Mouse (Mus musculus) monocyte, adult 5-6 weeks (primary cell): Measurements from ENCODE around the gene Wfikkn2. TPM values are rescaled to one million over a fixed set of nuclear protein-coding genes. Genes with fewer than 3 reads are reported as not detected.
"Not testable (repeated sequence)": the region's sequence is repeated elsewhere in the genome, so short reads cannot be mapped to it uniquely, and the experiment has no call there.

Experiments
- ATAC-seq: fragments of 153-309, 156-312 bp; replicated peaks from 2 replicates; pipeline ENCODE4 v1.8.0; 2017; ENCODE audit warnings: mild to moderate bottlenecking; ENCODE audit not compliant: low TSS enrichment, insufficient number of reproducible peaks, severe bottlenecking, poor library complexity, low FRiP score
- total RNA-seq: library from RNA; stranded (forward); fragments of 200-1000, 200-491, 200-594 nt; gene quantifications from 3 replicates; pipeline ENCODE4 v1.2.3, GENCODE M21; 2017

The Wfikkn2 gene
- total RNA-seq, 1 experiment from 2014 or later, result not detected

DNA sequence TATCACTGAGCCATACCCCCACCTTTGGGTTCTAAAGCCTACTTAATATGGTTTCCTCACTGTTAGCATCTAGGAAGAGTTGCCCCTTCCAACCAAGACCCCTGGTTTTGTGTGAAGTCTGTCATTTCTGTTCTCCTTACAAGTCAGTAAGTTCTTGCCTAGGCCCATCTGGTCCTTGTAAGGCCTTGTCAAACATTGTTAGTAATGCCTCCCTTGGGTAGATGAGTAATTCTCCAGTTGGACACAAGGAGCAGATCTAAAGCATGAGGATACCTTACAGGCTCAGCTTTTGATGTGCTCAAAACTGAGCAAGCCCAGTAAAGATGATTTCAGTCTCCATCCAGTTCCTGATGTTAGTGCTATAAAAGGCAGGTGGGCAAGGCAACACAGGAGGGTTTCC is 23.0 kb upstream of the Wfikkn2 start:
- no peak for ATAC-seq

DNA sequence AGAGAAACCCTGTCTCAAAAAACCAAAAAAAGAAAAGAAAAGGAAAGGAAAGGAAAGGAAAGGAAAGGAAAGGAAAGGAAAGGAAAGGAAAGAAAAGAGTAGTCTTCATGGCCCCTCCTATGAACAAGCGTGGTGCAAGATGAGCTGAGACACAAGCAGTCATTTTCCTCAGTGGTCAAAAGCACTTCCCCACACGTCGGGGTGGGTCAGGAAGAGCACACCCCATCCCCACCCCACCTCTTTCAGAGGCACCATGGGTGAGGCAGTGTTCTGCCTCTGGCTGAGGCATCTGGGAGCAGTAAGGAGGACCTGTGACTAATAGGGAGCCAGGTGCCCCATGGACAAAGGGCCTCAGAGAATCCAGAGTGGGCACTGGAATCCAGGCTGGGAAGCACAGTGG is 20.4 kb upstream of the Wfikkn2 start:
- not testable (repeated sequence) for ATAC-seq

DNA sequence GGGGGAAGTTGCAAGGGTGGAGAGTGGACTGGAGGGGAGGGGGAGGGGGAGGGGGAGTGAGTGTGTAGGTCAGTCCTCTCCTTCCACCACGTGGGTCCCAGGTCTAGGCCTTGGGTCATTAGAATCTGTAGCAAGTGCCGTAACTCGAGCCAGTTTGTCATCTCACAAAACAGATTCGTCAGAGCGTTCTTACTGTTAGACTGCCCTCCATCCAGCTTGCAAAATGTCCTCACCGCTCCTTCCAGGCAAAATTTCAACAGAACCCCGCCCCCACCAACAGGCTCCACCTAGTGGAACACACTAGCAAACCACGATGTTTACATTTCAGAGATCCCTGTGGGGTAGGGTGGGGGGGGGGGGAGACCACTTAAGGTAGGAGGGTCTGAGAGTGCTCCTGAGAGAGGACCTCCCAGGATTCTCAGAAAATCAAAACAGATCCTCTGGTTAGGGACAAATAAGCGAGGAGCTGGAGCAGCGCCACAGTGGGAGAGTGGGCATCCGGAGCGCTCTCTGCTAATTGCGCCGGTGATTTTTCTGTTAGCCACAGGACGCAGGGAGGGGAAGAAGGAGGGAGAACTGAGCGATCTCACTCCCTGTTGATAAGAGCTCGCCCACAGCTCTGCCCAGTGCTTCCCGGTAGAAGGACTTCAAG is 19.5 kb upstream of the Wfikkn2 start:
- 0 out of 2 replicates have a peak, but pooled peaks have one; percentile 36 for ATAC-seq

DNA sequence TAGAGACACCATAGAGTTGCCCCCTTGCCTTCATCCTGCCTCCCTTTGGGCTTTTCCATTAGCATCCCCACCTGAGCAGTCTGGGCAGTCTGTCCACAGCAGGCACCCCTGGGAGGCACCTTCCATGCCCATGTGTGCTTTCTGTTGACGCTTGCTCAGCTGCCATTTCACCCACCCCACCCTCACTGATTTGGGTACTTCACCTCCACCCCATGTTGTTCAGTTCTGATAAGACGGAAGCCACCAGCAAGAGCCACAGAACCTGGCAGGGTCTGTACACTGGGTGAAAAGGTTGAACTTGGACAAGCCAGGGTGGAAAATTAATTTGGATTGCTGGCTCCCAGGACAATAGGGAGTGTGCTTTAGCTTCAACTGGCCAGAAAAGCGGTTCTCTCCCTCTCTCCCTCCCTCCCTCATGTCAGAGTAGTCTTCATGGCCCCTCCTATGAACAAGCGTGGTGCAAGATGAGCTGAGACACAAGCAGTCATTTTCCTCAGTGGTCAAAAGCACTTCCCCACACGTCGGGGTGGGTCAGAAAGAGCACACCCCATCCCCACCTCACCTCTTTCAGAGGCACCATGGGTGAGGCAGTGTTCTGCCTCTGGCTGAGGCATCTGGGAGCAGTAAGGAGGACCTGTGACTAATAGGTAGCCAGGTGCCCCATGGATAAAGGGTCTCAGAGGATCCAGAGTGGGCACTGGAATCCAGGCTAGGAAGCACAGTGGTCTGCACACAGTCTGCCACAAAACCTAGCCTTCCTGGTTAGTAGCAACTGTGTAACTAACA is 16.0 kb upstream of the Wfikkn2 start:
- 0 out of 2 replicates have a peak, but pooled peaks have one; percentile 44 for ATAC-seq

DNA sequence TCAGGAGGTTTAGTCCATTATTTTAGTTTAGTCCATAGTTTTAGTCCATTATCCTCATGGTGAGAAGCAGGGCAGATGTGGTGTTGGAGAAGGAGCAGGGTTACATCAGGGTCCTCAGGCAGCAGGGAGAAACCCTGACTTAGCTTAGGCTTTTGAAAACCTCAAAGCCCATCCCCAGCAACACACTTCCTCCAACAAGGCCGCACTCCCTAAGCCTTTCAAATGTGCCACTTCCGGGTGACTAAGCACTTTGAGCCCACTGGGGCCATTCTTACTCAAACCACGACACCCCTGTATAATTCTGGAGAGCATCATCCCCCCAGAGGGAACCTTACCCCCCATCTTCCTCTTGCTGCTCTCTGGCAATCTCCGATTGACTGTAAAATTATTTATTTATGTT is 14.0 kb upstream of the Wfikkn2 start:
- ATAC-seq, result 0 out of 2 replicates have a peak, but pooled peaks have one; percentile 20

DNA sequence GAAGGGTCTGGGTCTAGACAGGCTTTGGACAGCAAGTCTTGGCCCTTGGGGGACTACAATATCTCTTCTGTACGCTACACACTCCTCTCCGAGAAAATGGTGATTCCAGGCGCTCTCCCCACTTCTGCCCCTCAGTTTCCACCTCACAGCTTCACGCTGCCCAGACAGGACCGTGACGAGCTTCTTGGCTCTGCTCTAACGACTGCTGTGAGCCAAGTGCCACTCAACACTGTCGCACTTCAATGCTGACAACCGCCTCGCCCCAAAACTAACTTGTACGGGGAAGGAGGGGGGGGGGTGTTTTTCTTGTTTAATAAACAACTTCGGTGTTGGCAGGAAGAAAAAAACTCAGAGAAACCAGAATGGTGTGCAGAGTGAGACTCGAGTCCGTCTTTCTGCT is 12.2 kb upstream of the Wfikkn2 start:
- no peak for ATAC-seq

DNA sequence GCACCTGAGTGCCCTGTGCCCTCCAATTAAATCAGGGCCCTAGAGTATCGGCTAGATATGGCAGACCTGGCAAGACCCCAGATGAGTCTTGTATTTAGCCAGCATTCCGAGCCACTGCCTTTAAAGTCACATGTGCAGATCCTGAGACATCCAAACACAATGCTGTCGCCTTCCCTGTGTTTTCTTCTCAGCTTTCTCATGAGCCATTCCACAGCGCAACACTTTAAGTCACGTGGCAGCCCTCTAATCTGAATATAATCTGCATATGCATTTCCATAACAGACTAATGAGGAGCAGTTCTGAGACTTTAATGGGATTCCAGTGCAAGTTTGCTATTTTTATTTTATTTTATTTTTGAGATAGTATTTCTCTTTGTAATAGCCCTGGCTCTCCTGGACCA is 9.9 kb upstream of the Wfikkn2 start:
- ATAC-seq, result no peak

DNA sequence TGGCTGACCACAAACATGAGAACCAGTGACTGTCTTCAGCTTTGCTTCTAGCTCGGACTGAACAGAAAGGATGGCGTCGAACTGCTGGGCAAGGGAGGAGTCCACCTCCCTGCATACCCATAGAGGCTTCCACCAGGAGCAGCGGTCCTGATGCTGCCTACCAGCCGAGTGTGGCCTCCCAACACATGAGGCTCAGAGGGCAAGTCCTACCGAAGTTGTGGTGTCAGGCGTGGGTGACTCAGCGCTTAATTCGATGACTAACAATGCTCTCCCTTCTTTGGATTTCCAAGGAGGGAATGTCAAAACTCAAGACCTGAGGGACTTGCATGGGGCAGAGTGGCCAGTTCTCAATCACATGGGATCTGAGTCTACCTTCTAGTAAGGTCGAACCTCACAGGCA is 7.9 kb upstream of the Wfikkn2 start:
- ATAC-seq, result no peak

DNA sequence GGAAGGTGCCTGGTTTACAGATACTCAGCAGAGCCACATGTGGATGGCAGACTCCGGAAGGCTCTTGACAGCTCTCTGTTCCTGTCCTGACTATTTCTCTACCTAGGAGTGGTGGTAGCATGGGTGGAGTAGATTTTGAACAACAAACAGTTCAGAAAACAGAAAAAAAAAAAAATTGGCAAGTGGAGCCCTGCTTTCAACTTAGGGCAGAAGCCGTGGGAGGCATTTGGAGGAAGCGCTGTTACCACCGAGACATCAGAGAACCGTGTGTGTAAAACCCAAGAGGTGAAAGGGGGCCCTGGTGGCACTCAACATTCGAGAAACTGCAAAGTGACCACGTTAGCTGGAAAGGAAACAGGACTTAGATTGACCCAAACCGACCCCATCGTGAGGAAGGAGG is 7.4 kb upstream of the Wfikkn2 start:
- ATAC-seq, result no peak

DNA sequence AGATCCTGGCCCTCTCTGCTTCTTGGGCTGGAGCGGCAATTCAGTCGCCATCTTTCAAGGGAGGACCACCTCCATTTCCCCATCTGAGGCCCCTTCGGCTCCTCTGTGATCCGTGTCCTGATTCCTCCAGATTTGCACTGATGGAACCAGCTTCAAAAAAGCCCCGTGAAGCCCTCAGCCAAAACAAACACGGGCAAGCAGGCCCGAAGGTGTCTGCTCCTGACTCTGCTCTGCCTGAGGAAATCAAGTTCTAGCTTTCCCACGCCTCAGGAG is 920 bp upstream of the Wfikkn2 start:
- ATAC-seq, result no peak

DNA sequence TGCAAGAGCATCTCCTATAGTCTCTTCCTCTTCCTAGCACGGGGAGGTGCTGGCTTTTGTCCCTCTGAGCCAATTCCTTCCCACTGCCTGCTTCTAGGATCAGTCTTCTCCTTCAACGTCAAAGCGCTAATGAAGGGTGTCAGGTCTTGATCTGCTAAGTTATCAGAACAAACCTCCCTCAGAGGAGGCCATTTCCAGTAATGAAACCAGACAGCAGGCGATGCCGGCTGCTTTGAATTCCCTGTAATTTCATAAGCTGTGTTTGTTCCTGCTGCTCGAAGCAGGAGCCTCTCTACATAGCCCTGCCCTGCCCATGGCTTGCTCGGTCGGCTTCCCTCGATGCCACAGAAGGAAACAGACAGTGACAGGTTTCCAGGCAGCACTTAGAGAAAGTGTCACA is 1.4 kb downstream of the Wfikkn2 start:
- no peak for ATAC-seq

DNA sequence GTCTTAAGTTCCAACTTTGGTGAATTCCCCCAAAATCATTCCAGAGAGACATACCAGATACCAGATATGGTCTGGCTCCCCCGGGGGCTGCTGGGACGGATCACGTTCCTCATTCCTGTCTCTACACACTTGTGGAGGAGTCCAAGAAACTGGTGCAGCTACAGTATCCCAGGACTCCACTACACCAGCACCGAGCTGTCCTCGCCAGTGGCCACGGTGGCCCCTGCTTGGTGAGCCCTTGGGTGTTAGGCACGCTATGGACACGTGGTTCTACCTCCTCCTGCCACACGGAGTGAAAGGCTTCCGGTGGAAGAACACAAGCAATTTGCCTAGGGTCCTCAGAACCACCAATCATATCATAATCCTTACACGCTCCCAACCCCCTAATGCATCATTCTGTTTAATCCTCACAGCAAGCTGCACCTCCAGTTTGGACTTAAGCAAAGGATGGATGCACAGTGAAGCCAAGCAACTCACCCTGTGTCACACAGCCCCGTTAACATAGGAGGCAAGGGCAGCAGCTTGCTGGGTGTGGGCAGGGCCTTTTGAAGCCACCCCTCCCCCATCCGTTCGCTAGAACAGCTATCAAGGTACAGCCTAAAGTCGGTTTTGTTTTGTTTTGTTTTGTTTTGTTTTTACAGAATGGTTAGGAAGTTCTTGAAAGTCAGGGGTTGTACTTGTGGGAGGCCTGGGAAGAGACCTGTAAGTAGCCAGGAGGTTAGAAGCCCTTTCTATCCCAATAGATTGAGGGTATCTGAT is 2.2 kb downstream of the Wfikkn2 start:
- no peak for ATAC-seq

DNA sequence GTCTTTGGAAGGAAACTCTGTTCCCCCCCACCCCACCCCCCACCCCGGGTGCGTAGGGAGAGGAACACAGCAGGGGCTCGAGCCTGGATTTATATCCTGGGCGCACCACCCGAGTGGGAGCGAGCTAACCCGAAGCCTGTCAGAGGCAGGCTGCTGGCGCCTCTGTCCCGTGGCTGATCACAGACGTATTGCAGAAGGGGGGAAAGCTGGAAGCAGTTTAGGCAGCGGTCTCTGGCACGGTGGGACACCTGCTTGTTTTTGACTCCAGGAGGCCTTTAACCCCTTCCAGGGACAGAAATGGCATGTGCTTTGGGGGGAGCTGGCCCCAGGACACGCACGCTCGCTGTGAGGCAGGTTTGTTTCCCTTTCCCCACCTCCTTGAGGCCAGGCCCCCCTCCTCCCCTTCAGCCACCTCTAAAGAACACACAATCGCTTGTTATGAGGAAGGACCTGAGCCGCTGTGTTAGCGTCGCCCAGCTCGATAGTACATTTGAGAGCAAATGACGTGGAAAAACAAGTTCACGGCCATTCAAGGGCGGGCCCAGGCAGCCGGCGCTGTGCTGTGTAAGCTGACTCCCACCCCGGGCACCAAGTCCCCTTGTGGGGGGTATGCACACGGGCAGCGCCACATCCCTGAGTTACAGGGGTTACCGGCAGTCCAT is 2.9 kb downstream of the Wfikkn2 start:
- ATAC-seq, result no peak

DNA sequence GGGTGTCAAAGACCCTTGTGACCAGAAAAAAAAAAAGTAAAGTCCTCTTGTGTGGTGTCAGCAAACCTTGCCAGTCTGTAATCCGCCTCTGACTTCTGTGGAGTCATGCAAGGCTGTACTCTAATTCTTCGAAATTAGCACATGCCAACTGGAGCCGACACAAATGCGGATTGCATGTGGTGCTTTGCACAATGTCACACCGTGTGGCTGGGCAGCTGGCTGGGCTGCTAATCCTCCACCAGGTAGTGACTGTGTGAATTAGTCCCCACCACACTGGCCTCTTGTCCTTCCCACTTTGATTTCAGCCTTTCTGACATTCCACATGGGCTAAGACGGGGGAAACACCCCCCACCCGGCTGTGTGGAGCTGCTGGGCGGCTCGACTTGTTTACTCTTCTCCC is 6.1 kb downstream of the Wfikkn2 start:
- ATAC-seq, result no peak

DNA sequence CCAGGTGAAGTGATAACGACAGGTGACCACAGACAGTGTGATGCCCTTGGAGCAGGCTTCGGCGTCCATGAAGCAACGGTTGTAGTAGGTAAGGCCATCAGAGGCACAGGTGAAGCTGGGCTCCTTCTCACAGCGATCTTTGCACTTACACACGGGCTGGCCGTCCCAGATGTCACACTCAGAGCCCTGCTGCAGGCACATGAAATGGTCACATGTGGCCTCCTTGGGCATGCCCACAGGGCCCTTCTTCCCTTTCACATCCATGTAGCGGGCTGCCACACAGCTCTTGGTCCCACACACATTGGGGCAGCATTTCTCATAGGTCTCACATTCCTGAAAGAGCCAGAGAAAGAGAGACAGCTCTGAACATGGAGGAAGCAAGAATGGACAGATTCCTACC is 7.0 kb downstream of the Wfikkn2 start:
- no peak for ATAC-seq

DNA sequence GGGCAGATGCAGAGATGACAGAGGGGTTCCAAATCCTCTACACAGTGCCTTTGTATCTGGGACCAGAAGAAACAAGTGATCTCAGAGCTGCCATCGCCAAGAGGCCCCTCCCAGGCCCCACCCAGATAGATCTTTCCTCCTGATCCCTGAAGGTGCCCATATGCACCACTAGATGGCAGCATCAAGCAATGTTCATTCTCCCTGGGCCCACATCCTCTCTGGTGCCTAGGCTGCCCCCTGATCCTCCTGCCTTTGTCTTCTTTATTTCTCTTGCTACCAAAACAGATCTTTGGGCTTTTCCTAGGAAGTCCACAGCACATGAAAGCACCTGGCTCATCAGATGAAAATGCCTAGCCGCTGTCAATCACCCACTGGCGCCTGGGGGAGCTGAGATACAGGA is 9.7 kb downstream of the Wfikkn2 start:
- peak; percentile 88 for ATAC-seq

DNA sequence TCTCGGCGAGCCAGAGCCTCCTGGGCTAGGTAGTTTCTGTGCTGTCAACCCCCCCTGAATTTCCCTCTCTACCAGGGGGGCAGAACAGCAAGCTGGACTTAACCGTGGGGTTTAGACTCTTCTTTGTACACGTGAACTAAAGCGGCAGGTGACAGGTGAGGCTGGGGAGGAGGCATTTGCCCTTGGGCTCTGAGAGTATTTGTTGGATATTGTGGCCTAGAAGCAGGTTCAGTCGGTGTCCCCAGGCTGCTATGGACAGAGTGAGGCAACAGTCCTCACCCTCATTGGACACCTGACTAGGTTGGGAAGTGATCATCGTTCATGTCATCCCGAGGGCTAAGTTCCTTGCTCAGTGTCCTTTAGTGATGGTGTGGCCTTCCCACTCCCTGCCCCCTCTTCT is 10.9 kb downstream of the Wfikkn2 start:
- no peak for ATAC-seq

DNA sequence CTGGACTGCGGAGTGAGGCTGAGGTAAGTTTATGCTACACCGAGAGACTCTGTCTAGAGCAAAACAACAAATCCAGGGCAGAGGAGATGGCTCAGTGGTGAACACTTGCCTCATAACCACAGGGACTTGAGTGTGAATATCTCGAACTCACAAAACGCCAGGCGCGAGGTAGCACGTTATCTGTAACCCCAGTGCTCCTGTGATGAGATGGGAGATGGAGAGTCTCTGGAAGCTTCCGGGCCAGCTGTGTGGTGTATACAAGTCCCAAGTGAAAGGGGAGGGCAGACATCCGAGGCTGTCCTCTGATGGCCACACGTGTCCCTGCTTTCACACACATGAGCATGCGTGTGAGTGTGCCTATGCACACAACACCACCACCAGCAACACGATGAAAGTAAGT is 11.4 kb downstream of the Wfikkn2 start:
- no peak for ATAC-seq

DNA sequence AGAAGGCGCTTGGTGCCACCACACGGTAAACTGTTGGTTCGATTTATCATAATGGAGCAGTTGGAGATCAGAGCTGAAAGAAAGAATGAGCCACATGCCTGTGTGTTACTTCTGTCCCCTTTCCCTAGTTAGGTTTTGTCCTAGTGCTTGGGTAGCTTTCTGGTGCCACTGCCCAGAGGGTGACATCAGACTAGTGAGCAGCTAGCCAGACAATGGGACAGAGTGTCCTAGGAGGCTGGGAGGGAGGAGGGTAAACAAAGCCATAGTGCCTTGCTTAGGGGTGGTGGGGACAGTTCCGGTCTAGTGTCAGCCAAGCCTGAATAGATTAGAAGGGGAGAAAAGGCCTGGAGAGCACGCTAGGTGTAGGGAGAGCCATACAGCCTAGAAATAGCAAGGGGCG is 12.4 kb downstream of the Wfikkn2 start:
- no peak for ATAC-seq
